Mouse (Mus musculus) brain, embryonic 14.5 days (tissue): ENCODE data around the gene Amdhd2.

ENCODE experiments used
- CTCF ChIP-seq: fragments of 200-500 bp; IDR thresholded peaks from 2 replicates; pipeline ENCODE4 v1.5.1; 2012; ENCODE audit warnings: inconsistent platforms, mild to moderate bottlenecking, moderate library complexity, borderline replicate concordance; ENCODE audit not compliant: insufficient read depth, insufficient read length; ENCODE audit errors: extremely low read depth
- POLR2A ChIP-seq: fragments of 200-500 bp; IDR thresholded peaks from 2 replicates; pipeline ENCODE4 v1.6.1; 2012; ENCODE audit warnings: mild to moderate bottlenecking, inconsistent platforms, borderline replicate concordance; ENCODE audit not compliant: poor library complexity, insufficient read depth, insufficient read length, severe bottlenecking; ENCODE audit errors: extremely low read depth

- TF ChIP-seq POLR2A = no peak
- no peak for TF ChIP-seq CTCF
Observed at GRCm38 (mm10) chr17:24203611-24204534, 40.3 kb upstream of the Amdhd2 start.
